Mouse (Mus musculus) CH12.LX (cell line): Measurements from ENCODE around the gene Fbxw11.

Experiments used
- CHD2 ChIP-seq: IDR thresholded peaks from 2 replicates; pipeline ENCODE4 v1.6.1; 2011; ENCODE audit warnings: low read length, improper control_type of control experiment
- CTCF ChIP-seq, 2 experiments: IDR thresholded peaks in 1 of 2; conservative IDR thresholded peaks in 1 of 2; 2 replicates each; pipeline ENCODE4 v1.5.1; 2011 to 2012; ENCODE audit warnings: low read depth in 2 of 2, low read length in 2 of 2, improper control_type of control experiment in 1 of 2, inconsistent platforms in 1 of 2, mild to moderate bottlenecking in 1 of 2, moderate library complexity in 1 of 2
- E2F4 ChIP-seq: IDR thresholded peaks from 2 replicates; pipeline ENCODE4 v1.6.1; 2011; ENCODE audit warnings: low read depth, low read length, improper control_type of control experiment; ENCODE audit not compliant: insufficient replicate concordance
- ELF1 ChIP-seq: IDR thresholded peaks from 2 replicates; pipeline ENCODE4 v1.6.1; 2014; ENCODE audit warnings: low read depth, mild to moderate bottlenecking, inconsistent platforms, low read length, improper control_type of control experiment
- GABPA ChIP-seq: IDR thresholded peaks from 2 replicates; pipeline ENCODE4 v1.6.1; 2012; ENCODE audit warnings: low read depth, low read length, improper control_type of control experiment, inconsistent platforms; ENCODE audit not compliant: insufficient replicate concordance
- JUN ChIP-seq: IDR thresholded peaks from 2 replicates; pipeline ENCODE4 v1.6.1; 2011; ENCODE audit warnings: low read depth, mild to moderate bottlenecking, low read length, improper control_type of control experiment, moderate library complexity; ENCODE audit not compliant: insufficient read depth
- MAFK ChIP-seq: IDR thresholded peaks from 2 replicates; pipeline ENCODE4 v1.6.1; 2011; ENCODE audit warnings: low read length, improper control_type of control experiment; ENCODE audit not compliant: insufficient replicate concordance
- MAZ ChIP-seq: IDR thresholded peaks from 2 replicates; pipeline ENCODE4 v1.6.1; 2012; ENCODE audit warnings: low read depth, mild to moderate bottlenecking, inconsistent platforms, low read length, improper control_type of control experiment, moderate library complexity
- NRF1 ChIP-seq: IDR thresholded peaks from 2 replicates; pipeline ENCODE4 v1.6.1; 2014; ENCODE audit warnings: low read depth, mild to moderate bottlenecking, inconsistent platforms, low read length, improper control_type of control experiment, moderate library complexity
- RAD21 ChIP-seq: IDR thresholded peaks from 2 replicates; pipeline ENCODE4 v1.6.1; 2011; ENCODE audit warnings: low read depth, mild to moderate bottlenecking, low read length, improper control_type of control experiment, moderate library complexity
- SIN3A ChIP-seq: IDR thresholded peaks from 2 replicates; pipeline ENCODE4 v1.6.1; 2012; ENCODE audit warnings: low read length, improper control_type of control experiment, inconsistent platforms
- ZC3H11A ChIP-seq: IDR thresholded peaks from 2 replicates; pipeline ENCODE4 v1.6.1; 2012; ENCODE audit warnings: low read depth, mild to moderate bottlenecking, inconsistent platforms, low read length, improper control_type of control experiment
- ZKSCAN1 ChIP-seq: IDR thresholded peaks from 2 replicates; pipeline ENCODE4 v1.6.1; 2012; ENCODE audit warnings: low read depth, inconsistent platforms, low read length, improper control_type of control experiment, borderline replicate concordance

GRCm38 (mm10) chr11:32681192-32681795, 38.8 kb downstream of the Fbxw11 start:
- no peak for TF ChIP-seq ZC3H11A
- TF ChIP-seq CTCF (conservative IDR thresholded peaks at IDR 0.05 in 1 of 2, IDR thresholded peaks at IDR 0.05 in 1 of 2; ENCODE audit: low read depth in 2 of 2, low read length in 2 of 2), result no peak
- TF ChIP-seq RAD21, result no peak
- TF ChIP-seq SIN3A, result no peak
- TF ChIP-seq ELF1, result no peak
- TF ChIP-seq ZKSCAN1, result no peak
- no peak for TF ChIP-seq E2F4
- no peak for TF ChIP-seq JUN
- TF ChIP-seq NRF1, result no peak
- TF ChIP-seq MAFK, result no peak
- TF ChIP-seq MAZ, result no peak
- no peak for TF ChIP-seq GABPA
- no peak for TF ChIP-seq CHD2
